Mouse (Mus musculus) olfactory bulb, adult 2 months (tissue): ENCODE measurements around the gene Abca3.
"Not testable (repeated sequence)": the region's sequence is repeated elsewhere in the genome, so short reads cannot be mapped to it uniquely, and the experiment has no call there.

ENCODE experiments used
- CTCF ChIP-seq: fragments of 200-500 bp; IDR thresholded peaks from 2 replicates; pipeline ENCODE4 v1.5.1; 2012; ENCODE audit warnings: low read depth, mild to moderate bottlenecking, low read length, moderate library complexity; ENCODE audit not compliant: insufficient read depth
- POLR2A ChIP-seq: fragments of 200-500 bp; IDR thresholded peaks from 2 replicates; pipeline ENCODE4 v1.6.1; 2012; ENCODE audit warnings: mild to moderate bottlenecking, low read depth, low read length, moderate library complexity; ENCODE audit not compliant: insufficient read depth

GRCm38 (mm10) chr17:24455523-24456206 is 103.9 kb downstream of the Abca3 start:
- not testable (repeated sequence) for TF ChIP-seq CTCF, POLR2A
